Mouse (Mus musculus): ENCODE measurements around the gene Cox19.

DNA sequence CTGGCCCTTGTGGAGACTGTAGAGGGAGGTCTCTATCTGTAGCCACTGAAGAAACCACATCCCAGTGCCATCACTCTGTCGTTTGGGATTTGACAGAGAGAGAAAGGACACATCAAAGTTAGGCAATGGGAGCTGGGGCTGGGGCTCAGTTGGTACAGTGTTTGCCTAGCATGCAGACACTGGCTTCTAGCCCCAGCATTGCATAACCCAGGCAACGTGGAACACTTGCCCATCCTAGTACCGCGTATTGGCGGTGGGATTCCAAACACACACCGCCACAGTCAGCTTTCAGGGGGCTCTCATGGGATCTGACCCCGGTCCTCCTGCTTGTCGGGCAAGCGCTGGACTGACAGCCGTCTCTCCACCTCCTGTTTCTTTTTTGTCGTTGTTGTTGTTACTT lies 15.3 kb upstream of the Cox19 start:
- TF ChIP-seq EP300 (IDR thresholded peaks at IDR 0.05) = no peak
- TF ChIP-seq CTCF (IDR thresholded peaks at IDR 0.05) = no peak
